Mouse (Mus musculus): ENCODE results near the gene Muc4.

- TF ChIP-seq CTCF (IDR thresholded peaks at IDR 0.05; ENCODE audit: borderline replicate concordance, control insufficient read depth, extremely low read depth, insufficient read depth, low read length, poor library complexity), result no peak
- TF ChIP-seq POLR2A (IDR thresholded peaks at IDR 0.05; ENCODE audit: control insufficient read depth, extremely low read depth, insufficient read depth, low read length, poor library complexity), result no peak
Observed at GRCm38 (mm10) chr16:32745852-32746251, 10.2 kb downstream of the Muc4 start.

All from thymus, adult 2 months (tissue).